Mouse (Mus musculus) kidney, adult 2 months (tissue): ENCODE results near the gene Gimap7.

Experiments
- CTCF ChIP-seq: fragments of 200-500 bp; conservative IDR thresholded peaks from 2 replicates; pipeline ENCODE4 v1.5.1; 2011; ENCODE audit warnings: low read depth, mild to moderate bottlenecking, control low read depth, low read length, moderate library complexity, mixed read lengths; ENCODE audit not compliant: insufficient read depth, insufficient read length
- POLR2A ChIP-seq: fragments of 200-500 bp; IDR thresholded peaks from one replicate; pipeline ENCODE4 v1.6.1; 2011; ENCODE audit warnings: low read depth, low read length, control low read depth

DNA sequence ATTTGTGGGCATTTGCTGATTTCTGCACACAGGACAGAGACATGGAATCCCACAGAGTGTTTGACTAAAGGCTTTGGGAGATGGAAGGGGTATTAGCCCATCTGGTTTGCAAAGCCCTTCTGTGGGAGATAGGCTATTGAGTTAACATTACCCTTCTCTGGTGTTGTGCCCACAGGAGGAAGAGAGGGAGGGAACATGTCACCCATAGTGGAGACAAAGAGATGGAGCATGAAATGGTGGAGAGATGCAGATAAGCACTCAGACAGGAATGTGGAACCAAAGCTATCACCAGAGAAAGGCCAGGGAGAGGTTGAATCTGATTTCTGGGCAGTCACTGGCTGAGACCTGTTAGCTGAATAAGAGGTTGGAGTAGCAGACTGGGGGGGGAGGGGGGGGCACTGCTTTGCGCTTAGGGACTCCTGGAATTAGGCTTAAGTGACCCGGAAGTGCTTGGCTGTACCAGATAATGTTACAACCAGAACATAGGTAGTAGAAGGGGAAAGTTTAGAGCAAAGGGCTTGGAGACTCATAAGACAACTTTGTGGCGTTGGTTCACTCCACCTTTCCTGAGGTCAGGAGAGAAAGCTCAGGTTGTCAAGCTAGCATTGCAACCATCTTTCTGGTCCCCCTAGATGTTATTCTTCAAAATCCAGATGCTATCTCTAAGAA, 22.2 kb downstream of the Gimap7 start:
- TF ChIP-seq CTCF (no peak), POLR2A (no peak)
